Mouse (Mus musculus) intestine, embryonic 16.5 days (tissue): Measurements from ENCODE around the gene Plaur. TPM values are rescaled to one million over a fixed set of nuclear protein-coding genes. Genes with fewer than 3 reads are reported as not detected.
A peak's percentile ranks its signal among the peaks of the same experiment; 100 is the strongest.
"Not testable (repeated sequence)": the region's sequence is repeated elsewhere in the genome, so short reads cannot be mapped to it uniquely, and the experiment has no call there.

ENCODE experiments used
- ATAC-seq: fragments of 200-750 bp; cut with Nextera tagmentation; 2 replicates; pipeline ENCODE4 v1.8.0; 2017; ENCODE audit warnings: moderate TSS enrichment, moderate library complexity
- H3K27ac ChIP-seq: fragments of 300-500 bp; sonication (generic); 2 replicates; pipeline ENCODE4 v1.5.1; 2014; ENCODE audit warnings: mild to moderate bottlenecking, low read length
- H3K27me3 ChIP-seq: fragments of 300-500 bp; sonication (generic); replicated peaks from 2 replicates; pipeline ENCODE4 v1.6.1; 2014; ENCODE audit warnings: low read length, control low read depth, mixed read lengths; ENCODE audit not compliant: control insufficient read depth, insufficient read depth
- H3K36me3 ChIP-seq: fragments of 300-500 bp; sonication (generic); 2 replicates; pipeline ENCODE4 v1.6.1; 2014; ENCODE audit warnings: low read length, control low read depth; ENCODE audit not compliant: control insufficient read depth, insufficient read depth
- H3K4me1 ChIP-seq: fragments of 300-500 bp; sonication (generic); 2 replicates; pipeline ENCODE4 v1.6.1; 2014; ENCODE audit warnings: low read length, control low read depth, mixed read lengths; ENCODE audit not compliant: control insufficient read depth, insufficient read depth
- H3K4me2 ChIP-seq: fragments of 300-500 bp; sonication (generic); 2 replicates; pipeline ENCODE4 v1.6.1; 2014; ENCODE audit warnings: low read depth, low read length, control low read depth
- H3K4me3 ChIP-seq: fragments of 300-500 bp; sonication (generic); 2 replicates; pipeline ENCODE4 v1.5.1; 2014; ENCODE audit warnings: mild to moderate bottlenecking, low read length
- H3K9ac ChIP-seq: fragments of 300-500 bp; sonication (generic); 2 replicates; pipeline ENCODE4 v1.6.1; 2014; ENCODE audit warnings: low read depth, low read length
- H3K9me3 ChIP-seq: fragments of 300-500 bp; sonication (generic); 2 replicates; pipeline ENCODE4 v1.6.1; 2016; ENCODE audit warnings: low read length, control low read depth; ENCODE audit not compliant: control insufficient read depth
- WGBS: fragments of 180-500 bp; shearing (Covaris S2); extraction: QIAGEN DNeasy Blood & Tissue Kit; methylation state at CpG from one replicate; pipeline ENCODE4 v1.1.7; 2014; 5-methylcytosine and 5-hydroxymethylcytosine counted together
- polyA plus RNA-seq: library from polyadenylated mRNA; unstranded; fragments of >200 nt; fragmentation: Nextera tagmentation; extraction: Ambion mirVana; gene quantifications from 2 replicates; pipeline ENCODE4 v1.2.1, GENCODE M21; 2015

The Plaur gene
- polyA plus RNA-seq, 1 experiment from 2014 or later = 9.7 TPM

DNA sequence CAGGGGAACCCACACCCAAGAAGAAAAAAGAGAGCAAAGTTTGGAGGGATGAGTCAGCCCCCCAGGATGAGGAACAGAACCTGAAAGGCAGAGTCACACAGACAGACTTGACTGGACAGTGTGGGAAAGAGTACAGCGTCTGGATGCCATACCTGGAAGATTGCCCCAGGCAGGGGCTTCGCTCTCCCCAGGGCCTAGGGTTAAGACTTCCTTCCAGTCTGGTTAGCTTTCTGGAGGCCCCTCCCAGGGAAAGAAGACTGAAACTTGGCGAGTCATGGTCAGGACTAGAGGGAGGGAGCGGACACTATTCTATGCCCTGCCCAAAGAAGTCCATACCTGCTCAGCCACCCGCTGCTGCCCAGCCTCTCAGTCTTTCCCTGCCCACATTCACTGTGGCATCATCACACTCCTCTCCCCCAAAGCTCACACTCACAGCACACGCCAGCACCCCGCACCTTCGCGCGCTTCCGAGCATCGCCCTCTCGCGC, 18.7 kb downstream of the Plaur start:
- Histone ChIP-seq H3K4me2 (peak overlapping the region; percentile 98), H3K27ac (no peak overlapping the region), H3K4me3 (peak overlapping the region; percentile 67), H3K4me1 (peaks cover 13% of the 10 kb centered on the region), H3K27me3 (peaks cover 7% of the 10 kb centered on the region; the same call in 1 of the 2 replicates), H3K36me3 (no peaks in the 10 kb centered on the region), H3K9me3 (0 out of 2 replicates have a peak, but pooled peaks cover 6% of the 10 kb centered on the region), H3K9ac (peak overlapping the region; percentile 70; the same call in 1 of the 2 replicates)
- ATAC-seq = peak; percentile 36
- 15% methylated on average over 14 of the region's 14 CpGs for WGBS

DNA sequence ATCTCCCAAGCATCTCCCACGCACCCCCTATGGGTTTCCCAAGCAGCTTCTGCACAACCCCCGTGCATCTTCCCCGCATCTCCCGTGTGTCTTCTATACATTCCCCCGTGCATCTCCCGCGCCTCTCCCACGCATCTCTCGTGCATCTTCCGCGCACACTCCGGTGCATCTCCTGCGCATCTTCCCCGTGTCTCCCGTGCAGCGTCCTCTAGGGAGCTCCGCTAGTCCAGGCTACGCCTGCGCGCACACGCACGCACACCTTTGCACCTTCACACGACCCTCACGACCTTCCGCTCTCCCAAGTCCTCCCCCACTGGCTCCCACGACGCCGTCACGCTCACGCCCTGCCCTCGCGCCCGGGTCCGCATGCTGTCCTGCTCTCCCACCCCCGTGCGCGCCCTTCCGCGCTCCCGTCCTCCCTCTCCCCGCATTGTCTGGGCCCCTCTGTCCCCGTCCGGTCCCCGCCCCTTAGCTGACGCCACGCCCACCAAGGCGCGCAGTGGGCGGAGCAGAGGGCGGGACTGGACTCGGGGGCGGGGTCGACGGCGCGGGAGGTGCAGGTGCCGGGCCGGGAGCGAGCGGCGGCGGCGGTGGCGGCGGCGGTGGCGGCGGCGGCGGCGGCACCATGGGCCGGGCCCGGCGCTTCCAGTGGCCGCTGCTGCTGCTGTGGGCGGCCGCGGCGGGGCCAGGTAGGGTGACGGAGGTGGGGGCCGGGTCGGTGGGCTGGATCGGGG, 19.4 kb downstream of the Plaur start, which contains the start of gene Cadm4:
TSS of gene Cadm4 (plus strand) at position 550 of the 734 bp plus-strand sequence.
- ATAC-seq = peak; percentile 87
- WGBS = 2% methylated on average over 68 of the region's 83 CpGs
- no peaks in the 10 kb centered on the region for H3K36me3 ChIP-seq
- 0 out of 2 replicates have a peak, but pooled peaks cover 6% of the 10 kb centered on the region for H3K9me3 ChIP-seq
- no peak within 1 kb of the TSS for H3K27ac ChIP-seq
- peak within 1 kb of the TSS; percentile 70 for H3K9ac ChIP-seq
- H3K4me3 ChIP-seq = peak within 1 kb of the TSS; percentile 67
- H3K4me1 ChIP-seq = peaks cover 13% of the 10 kb centered on the region
- peaks cover 7% of the 10 kb centered on the region; the same call in 1 of the 2 replicates for H3K27me3 ChIP-seq
- H3K4me2 ChIP-seq = peak within 1 kb of the TSS; percentile 98

DNA sequence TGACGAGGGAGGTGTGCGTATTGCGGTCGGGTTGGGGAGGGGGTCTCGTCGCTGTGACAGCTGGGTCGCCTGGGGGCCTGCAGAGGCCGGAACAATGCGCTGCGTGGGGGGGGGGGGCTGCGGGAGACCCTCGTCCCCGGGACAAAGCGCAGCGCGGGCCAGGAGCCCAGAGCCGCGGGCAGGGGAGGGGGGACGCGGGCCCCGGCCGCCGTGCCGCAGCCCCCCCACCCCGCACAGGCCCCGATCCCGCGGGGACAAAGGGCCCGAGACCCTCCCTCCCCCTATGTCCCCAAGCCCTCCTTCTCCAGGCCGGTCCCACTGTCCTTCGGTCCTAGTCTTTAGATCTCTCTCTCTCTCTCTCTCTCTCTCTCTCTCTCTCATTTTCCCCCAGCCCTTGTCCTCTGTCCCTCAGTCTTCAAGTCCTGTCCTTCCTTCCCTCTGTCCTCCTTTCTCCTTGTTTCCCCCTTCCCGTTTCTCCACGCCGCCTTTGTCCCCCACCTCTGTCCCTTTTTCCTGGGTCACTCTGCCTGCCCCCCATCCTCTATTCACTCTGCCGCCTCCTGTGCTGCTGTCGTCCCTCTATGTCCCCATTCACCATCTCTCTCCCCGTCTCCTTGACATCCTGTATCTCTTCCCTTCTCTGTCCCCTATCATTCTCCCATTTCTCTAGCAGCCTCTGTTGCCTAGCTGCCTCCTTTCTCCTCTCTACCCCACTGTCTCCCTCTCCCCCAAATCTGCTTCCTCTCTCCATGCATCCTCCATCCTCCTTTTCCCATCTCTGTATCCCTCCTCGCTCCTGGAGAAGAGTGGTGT, 20.1 kb downstream of the Plaur start:
- H3K27me3 ChIP-seq = peaks cover 7% of the 10 kb centered on the region; the same call in 1 of the 2 replicates
- H3K36me3 ChIP-seq = no peaks in the 10 kb centered on the region
- ATAC-seq = no peak; the same call in none of the 2 replicates
- peak overlapping the region; percentile 67 for H3K4me3 ChIP-seq
- no peak overlapping the region for H3K27ac ChIP-seq
- H3K9me3 ChIP-seq = 0 out of 2 replicates have a peak, but pooled peaks cover 5% of the 10 kb centered on the region
- H3K9ac ChIP-seq = peak overlapping the region; percentile 70
- H3K4me1 ChIP-seq = peaks cover 13% of the 10 kb centered on the region
- H3K4me2 ChIP-seq = peak overlapping the region; percentile 98
- WGBS = 3% methylated on average over 20 of the region's 38 CpGs

DNA sequence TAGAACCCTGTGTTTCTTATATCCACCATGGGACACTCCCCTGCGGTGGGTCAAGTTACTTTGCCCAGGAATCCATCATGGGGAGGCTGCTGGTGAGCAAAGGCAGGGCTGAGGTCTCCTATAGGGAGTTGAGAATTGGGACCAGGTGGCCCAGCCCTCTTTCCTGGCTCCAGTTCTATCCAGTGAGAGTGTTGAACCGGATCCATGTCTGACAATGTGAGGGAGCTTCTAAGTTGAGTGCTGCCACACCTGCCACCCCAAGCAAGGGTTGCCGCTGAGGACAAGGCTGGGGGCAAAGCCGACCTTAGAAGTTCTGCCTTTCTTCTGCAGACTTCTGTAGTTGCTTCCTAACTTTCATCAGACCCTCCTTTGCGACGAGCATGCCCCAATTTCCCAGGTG, 21.0 kb downstream of the Plaur start:
- H3K4me3 ChIP-seq, H3K9ac ChIP-seq, H3K36me3 ChIP-seq, H3K4me2 ChIP-seq, ATAC-seq, H3K9me3 ChIP-seq, H3K27me3 ChIP-seq, H3K27ac ChIP-seq: not testable (repeated sequence)
- whole genome bisulfite sequencing = 55% methylated on average over 6 of the region's 6 CpGs
- H3K4me1 ChIP-seq = peaks cover 13% of the 10 kb centered on the region

DNA sequence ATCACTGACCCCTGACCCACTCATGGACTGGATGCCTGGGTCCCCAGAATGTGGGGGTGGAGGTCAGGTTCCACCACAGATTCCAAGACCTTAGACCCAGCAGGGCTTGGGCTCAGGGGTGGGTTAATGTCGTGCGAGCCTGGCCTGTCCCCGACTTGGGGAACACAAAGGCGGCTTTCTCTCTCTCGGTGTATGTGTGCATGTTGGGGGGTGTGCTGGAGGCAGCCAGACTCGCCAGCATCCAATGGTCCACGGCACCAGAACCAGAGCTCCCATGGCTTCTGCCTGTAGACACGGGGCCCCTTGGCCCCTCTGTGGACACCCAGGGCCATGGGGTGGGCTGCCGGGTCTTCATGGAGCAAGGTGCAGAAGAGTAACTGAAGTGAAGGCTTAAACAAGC, 23.2 kb downstream of the Plaur start:
- no peak for ATAC-seq
- peaks cover 11% of the 10 kb centered on the region for H3K4me1 ChIP-seq
- no peak overlapping the region for H3K4me3 ChIP-seq
- H3K9me3 ChIP-seq = no peaks in the 10 kb centered on the region
- H3K9ac ChIP-seq = no peak overlapping the region
- no peaks in the 10 kb centered on the region for H3K36me3 ChIP-seq
- no peak overlapping the region for H3K27ac ChIP-seq
- peaks cover 7% of the 10 kb centered on the region; the same call in 1 of the 2 replicates for H3K27me3 ChIP-seq
- no peak overlapping the region for H3K4me2 ChIP-seq
- 82% methylated on average over 9 of the region's 9 CpGs for WGBS

DNA sequence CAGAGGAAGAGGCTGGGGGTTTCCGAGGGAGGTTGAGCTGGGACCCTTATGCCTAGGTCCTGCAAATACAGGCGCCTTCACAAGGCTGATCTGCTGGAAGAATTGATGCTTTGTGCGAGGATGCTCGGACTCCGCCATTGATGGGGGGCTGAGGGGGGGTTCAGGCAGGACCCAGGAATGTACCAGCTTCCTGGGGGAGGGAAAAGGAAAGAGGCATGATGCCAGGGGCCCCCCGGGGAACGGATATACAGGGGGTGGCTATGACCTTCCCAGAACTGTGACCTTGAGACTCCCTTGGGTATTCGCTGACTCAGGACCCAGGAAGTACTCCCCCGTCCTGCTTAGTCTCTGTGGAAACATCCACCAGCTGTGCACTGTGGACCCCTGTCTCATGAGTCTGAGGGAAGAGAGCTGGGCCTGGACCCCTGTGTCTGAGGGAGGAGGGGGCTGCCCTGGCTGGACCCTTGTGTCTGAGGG, 24.4 kb downstream of the Plaur start:
- Histone ChIP-seq H3K9me3 (no peaks in the 10 kb centered on the region), H3K27ac (no peak overlapping the region), H3K4me1 (no peaks in the 10 kb centered on the region; the same call in 1 of the 2 replicates), H3K4me2 (no peak overlapping the region), H3K9ac (no peak overlapping the region), H3K27me3 (peaks cover 3% of the 10 kb centered on the region; the same call in 1 of the 2 replicates), H3K4me3 (no peak overlapping the region), H3K36me3 (no peaks in the 10 kb centered on the region)
- no peak for ATAC-seq
- WGBS = 48% methylated on average over 9 of the region's 9 CpGs

DNA sequence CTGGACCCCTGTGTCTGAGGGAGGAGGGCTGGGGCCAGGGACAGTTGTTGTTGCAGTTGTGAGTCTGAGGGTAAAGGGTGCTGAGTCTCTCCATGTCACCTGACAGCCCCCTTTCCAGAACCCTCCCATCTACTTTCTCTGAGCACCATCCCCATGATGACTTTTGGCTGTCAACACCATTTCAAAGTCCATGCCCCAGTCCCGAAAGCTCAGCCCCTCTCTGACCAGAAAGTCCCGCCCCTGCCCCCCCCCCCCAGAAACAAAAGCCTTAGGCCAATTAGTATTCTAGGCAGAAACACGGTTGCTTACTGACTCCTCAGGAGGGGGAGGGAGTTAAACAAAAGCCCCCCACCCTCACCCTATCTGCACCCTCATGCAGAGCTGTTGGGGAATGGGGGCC, 25.1 kb downstream of the Plaur start:
- H3K27ac ChIP-seq = no peak overlapping the region
- H3K4me2 ChIP-seq = no peak overlapping the region
- H3K9me3 ChIP-seq = no peaks in the 10 kb centered on the region
- no peak overlapping the region for H3K4me3 ChIP-seq
- 43% methylated on average over 3 of the region's 3 CpGs for WGBS
- no peaks in the 10 kb centered on the region for H3K36me3 ChIP-seq
- no peaks in the 10 kb centered on the region for H3K4me1 ChIP-seq
- H3K9ac ChIP-seq = no peak overlapping the region
- ATAC-seq = no peak
- H3K27me3 ChIP-seq = peaks cover 3% of the 10 kb centered on the region; the same call in 1 of the 2 replicates

DNA sequence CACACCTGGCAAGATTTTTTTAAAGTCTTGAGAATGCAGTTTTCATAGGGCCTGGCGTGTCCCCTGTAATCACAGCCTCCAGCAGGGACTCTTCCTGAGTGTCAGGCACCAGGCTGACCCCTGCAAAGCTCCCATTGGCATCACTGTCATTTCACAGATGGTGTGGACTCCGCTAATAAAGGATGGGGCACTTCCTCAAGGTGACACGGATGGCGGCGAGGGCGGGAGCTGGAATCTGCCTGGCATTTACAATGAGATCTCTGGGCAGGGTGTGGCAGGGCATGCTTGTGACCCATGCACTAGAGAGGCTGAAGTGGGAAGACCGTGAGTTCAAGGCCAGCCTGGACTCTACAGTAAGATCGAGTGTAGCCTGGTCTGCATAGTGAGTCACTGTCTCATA, 26.0 kb downstream of the Plaur start:
- no peaks in the 10 kb centered on the region for H3K4me1 ChIP-seq
- no peak for ATAC-seq
- no peak overlapping the region for H3K9ac ChIP-seq
- no peak overlapping the region for H3K4me3 ChIP-seq
- WGBS = 83% methylated on average over 8 of the region's 8 CpGs
- H3K9me3 ChIP-seq = no peaks in the 10 kb centered on the region
- H3K4me2 ChIP-seq = no peak overlapping the region
- no peaks in the 10 kb centered on the region for H3K36me3 ChIP-seq
- no peak overlapping the region for H3K27ac ChIP-seq
- no peaks in the 10 kb centered on the region for H3K27me3 ChIP-seq
